Mouse (Mus musculus) adrenal gland, adult 8-10 months (tissue): ENCODE results near the gene Adgrl1. TPM values are rescaled to one million over a fixed set of nuclear protein-coding genes. Genes with fewer than 3 reads are reported as not detected.

Source experiments
- DNase-seq: peaks from one replicate; pipeline ENCODE4 v3.0.0; 2022
- total RNA-seq, 4 experiments: library from RNA; stranded (reverse); gene quantifications; 2 replicates each; pipeline ENCODE4 v1.2.4; 2022

The Adgrl1 gene
- total RNA-seq, 4 experiments from 2014 or later = 90.5 to 113 (median 105) TPM

DNA sequence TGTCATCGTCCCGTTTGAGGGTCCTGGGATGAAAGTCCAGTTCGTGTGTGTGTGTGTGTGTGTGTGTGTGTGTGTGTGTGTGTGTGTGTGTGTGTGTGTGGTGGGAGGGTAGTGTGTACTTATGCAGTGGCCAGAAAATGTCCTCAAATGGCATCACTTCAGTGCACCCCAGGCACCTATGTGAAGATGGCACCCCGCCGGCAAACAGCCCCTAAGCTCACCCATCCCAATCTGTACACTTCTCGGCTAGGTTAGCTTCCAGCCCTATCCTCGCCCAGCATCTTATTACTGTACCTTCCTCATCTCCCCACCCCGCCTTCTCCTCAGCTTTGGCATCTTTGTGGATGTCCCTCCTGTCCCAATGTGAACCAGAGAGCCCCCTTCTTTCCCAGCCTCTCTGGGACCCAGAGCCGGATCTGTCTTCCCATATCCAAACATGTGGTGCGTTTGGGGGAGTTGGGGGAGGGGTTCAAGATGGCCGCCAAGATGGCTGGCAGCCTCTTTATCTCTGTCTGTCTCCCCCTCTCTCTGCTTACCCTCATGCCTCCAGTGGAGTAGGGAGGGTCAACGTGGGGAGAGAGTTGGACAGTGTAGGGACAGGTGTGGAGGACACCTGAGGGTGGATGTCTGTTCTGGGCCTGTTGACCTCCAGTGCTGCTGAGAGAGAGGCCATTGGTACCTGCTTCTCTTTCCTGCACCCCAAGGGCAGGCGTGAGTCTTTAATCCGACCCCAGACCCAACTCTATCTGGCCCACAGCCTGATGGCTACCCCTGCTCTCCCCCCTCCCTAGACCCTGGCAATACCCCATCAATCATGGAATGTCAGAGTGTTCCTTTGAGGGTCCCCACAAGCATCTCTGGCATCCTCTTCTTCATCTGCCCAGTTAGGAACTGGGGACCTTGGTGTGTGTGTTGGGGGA is 1.9 kb downstream of the Adgrl1 start:
- no peak for DNase-seq

DNA sequence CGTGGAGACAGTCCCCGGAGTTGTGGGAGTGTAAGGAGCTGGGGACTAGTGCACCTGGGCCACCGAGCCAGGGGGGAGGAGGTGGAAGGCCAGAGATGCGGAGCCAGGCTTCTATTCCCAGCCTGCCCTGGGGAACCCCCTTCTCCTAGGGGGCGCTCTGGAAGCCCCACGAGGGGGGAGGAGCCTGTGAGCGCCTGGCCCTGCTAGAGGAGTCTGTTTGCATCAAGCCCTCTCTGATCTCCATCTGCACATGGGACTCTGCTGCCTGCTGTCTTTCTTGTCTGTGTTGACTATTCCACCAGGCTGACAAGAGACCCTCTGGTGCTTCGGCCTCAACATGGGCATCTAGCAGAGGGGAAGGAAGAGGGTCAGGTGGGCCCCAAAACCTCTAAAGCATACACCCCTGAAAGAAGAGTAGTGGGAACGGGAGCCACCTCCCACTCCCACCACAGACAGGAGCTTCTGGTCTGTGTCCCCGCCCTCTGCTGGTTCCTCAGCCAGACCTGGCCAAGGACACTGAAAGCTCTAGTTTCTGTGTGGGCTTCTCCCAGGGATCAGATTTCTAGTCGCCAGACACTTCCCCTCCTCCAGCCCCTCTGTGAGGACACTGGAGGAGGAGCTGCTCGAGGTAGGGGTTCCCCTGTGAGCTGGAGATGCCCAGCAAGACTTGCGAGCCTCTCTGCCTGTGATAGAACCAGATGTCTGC is 3.2 kb downstream of the Adgrl1 start:
- DNase-seq = no peak

DNA sequence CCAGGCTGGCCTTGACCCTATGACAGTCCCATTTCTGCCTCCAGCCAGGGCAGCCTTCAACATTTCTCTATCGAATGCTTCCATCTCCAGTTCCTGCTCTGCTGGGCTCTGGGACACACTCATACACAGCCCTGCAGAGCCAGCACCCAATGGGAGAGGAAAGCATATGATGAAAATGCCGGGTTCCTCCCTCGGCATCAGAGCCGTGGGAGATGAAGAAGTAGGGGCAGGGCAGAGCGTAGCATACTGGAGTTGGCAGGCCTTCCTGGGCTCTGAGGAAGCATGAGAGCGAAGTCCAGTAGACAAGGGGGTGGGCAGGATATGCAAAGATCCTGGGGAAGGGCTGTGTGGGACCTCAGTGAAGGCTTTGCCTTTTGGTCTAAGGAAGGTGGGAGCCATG is 8.7 kb downstream of the Adgrl1 start:
- no peak for DNase-seq

DNA sequence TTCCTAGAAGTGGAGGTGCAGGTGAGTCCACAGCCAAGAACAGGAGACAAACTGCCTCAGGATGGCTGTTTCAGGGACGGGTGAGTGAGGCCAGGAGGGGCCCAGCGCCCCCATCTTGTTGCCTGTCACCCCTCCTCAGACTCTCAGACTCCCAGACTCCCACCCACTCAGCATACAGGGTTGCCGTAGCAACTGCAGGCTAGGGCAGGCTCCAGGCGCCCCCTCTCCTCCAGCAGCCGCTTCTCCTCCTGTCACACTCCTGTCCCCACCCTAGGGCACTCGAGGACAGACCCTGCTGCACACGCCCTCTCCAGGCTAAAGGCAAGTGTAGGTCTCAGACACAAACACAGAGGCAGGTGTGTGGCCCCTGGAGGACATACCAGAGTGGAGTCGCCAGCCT is 9.4 kb downstream of the Adgrl1 start:
- DNase-seq = no peak

DNA sequence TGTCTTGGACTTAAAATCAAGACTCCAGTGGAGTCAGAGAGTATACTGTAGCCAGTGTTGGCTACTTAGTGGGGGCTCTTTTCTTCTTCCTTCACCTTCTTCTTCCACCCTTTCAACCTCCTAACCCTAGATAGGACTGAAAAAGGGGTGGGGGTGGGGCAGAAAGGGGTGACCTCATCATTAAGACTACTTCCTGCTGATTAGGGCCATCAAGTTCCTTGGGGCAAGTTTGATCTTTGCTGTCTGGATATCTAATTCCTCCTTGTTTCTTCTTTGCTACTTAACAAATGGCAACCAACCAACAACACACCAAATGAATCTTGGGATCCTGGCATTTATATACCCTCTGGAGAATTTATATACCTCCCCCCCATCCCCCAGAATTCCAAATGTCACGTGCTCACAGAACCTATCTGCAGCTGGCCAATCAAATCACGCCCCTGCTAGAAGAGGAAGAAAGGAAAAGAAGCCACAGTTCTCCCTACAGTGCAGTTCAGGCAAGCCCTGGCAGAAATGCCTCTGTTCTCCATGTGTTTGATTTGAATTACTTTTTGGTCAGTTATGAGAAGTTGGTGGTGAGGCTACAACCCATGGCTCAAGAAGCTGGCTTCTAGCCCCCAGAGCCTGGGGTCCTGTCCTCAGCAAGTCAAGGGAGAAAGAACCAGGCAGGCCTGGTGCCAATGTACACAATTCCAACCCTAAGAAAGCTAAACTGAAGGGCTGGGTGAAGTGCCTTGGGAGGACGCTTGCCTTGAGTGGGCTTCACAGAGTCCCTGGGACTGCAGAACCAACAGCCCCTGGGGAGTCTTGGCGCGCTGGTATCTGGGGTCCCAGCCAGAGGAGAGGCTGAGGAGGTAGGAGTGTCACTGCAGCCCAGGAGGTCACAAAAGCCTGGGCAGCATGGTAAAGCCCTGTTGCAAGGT is 12.2 kb downstream of the Adgrl1 start:
- no peak for DNase-seq

DNA sequence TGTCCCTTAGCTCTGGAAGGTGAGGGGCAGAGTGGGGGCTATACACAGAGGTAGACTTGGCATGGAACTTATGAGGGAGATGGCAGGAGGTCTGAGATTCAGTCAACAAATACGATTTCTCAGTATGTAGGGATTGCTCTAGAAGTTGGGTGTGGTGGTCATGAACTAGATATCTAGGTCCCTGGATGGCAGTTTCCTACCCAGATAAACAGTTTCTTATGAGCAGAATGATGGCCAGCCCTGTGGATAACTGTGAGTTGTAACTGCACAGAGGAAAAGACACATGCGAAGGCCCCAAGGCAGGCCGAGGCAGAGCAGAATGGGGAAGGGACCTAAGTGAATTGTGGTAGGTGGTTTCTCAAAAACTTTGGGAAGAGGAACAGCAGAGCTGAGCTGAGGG is 14.3 kb downstream of the Adgrl1 start:
- no peak for DNase-seq

DNA sequence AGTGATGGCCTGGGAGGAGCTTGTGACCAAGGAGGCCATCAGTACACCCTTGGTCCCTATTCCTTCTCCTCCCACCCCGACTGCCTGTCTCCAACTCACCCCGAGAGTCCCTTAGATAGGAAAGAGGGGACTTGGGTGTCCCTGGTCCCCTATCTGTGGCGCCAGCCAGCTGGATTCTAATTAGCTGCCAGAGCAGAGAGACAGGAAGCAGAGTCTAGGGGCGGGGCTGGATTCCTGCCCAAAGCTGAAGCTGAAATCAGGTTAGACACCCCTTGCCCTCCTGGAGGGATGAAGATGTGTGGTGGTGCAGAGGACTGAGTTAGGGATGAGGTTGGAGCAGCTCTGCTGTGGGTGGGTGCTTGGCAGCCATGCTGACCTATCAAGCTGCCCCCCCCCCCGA is 15.0 kb downstream of the Adgrl1 start:
- DNase-seq = no peak

DNA sequence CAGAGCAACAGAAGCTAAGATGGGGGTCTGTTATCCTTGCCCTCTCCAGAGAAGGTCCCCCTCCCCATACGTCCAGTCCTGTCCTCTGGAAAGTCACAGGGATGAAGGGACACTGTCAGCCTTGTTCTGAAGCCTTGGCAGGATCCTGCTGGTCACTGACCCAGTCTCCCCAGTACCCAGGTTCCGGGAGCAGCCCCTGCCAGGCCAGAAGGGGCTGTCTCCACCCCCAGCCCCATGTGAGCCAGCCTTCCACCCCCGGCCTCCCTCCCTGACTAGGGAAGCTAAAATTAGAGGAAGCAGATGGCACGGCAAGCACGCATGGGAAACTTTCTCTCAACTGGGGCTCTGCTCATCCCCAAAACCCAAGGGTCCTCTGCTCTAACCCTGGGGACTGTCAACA is 16.1 kb downstream of the Adgrl1 start:
- no peak for DNase-seq

DNA sequence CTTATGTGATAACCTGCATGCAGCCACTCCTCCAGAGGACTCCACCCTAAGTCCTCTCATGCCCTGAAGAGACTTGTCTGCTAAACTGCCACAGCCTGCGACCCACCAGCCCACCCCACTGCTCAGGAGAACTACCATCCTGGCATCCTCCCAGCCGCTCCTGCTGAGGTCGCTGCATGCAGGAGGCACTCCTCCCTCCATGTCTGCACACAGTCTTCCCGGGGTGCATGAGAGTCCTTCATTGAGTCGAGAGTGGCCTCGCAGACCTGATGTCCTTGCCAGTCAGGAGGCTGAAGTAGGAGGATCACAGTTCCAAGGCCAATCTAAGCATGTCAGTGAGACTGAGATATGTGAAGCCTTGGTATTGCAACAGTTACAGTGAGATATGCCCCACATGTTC is 17.7 kb downstream of the Adgrl1 start:
- peak; percentile 75 for DNase-seq

DNA sequence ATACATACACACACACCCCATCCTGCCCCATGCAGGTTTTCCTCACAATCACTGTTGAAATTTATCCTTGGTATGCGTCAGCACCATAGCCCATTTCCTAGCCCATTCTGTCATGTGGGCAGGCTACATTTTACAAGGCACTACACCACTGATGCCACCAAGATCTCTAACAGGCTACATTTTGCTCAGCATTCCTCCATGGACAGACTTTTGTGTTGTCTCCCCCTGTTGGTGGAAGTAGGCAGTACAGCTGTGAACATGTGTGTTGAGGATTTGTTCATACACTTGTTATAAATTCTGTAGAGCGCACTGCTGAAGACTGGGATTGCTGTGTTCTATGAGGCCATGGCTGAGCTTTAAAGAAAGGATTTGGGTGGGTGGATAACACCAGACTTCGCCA is 21.7 kb downstream of the Adgrl1 start:
- peak; percentile 63 for DNase-seq

DNA sequence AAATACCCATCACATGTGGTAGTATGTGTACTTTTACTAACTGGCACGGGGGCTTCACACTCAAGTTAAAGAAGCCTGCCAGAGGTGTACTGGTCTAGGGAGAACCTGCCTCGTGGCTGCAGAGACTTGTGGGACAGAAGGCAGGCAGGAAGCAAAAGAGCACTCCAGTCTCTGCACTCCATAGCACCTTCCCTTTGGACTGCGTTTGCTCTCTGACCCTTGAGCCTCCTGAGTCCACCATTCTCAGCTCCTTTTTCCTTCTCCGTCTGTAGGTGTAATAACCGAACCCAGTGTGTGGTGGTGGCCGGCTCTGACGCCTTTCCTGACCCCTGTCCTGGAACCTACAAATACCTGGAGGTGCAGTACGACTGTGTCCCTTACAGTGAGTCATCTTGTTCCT is 22.8 kb downstream of the Adgrl1 start:
- DNase-seq = no peak

DNA sequence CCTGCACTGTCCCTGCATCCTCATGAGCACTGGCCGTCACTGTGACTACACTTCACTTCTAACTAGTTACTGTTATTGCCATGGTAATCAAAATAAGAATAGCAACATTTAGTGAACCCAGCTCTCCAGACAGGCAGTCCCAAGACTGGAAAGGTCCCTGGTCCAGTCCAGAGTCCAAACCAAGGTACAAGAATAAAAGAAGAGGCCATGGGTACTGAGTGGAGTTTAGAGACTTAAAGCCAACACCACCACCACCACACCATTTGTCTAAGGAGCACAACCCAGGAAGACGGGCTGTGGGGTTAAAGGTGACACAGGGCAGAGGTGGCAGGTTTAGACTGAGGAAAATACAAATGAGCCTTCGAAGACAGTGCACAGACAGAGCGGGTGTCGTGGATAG is 24.7 kb downstream of the Adgrl1 start:
- DNase-seq = no peak

DNA sequence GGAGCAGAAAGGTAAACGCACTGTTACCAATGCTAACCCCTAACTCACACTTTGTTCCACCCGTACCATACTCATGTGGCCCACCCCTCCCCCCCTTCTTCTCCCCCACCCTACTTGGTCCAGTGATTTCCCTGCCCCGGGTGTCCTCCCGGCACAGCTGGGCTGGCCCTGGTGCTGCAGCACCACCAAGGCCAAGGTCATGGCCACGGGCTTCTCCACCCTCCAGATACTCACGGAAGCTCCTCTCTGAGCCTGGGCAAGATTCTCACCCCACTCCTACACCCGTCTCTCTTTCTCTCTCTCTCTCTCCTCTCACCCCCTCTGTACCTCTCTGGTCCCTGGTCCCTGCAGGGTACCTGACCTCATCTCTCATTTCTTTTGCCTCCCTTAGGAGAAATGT is 26.4 kb downstream of the Adgrl1 start:
- DNase-seq = peak; percentile 79

DNA sequence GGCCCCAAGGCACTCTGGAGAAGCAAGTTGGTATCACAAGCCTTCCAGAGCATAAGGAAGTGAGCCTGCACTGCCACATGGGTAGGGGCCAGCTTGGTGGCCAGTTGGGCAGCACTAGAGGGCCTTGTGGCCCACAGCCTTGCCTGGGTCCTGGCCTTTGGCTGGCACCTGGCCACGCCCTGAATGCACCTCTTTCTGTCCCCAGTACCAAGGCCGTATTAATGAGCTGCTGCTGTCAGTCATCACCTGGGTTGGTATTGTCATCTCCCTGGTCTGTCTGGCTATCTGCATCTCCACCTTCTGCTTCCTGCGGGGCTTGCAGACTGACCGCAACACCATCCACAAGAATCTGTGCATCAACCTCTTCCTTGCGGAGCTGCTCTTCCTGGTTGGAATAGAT is 34.3 kb downstream of the Adgrl1 start:
- no peak for DNase-seq

DNA sequence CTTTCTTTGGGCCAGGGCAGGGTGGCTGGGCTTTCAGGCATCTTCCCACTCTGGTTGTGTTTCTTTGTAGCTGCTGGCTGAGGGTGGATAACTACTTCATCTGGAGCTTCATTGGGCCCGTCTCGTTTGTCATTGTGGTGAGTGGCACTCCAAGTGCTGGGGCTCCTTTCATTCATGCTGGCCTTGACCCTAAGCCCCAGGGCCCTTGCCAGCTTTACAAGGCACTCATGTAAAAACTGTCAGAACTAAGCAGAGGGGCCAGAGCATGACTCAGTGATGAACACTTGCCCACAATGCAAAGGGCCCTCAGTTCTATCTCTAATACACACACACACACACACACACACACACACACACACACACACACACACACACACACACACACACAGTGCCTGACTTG is 35.1 kb downstream of the Adgrl1 start:
- DNase-seq = no peak

DNA sequence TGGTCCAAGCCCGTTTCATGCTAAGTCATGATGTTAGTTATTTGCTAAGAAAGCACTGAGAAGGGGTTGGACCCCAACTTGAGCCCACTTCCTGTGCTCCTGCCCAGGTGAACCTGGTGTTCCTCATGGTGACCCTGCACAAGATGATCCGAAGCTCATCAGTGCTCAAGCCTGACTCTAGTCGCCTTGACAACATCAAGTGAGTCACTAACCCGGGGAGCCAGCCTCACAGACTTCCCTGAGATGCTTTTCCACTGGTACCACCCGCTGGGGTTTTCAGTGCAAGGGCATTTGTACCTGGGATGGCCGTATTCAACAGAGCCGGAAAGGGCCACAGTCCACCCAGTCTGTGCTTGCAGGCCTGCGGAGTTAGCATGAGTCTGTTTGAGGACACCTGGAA is 35.5 kb downstream of the Adgrl1 start:
- no peak for DNase-seq

DNA sequence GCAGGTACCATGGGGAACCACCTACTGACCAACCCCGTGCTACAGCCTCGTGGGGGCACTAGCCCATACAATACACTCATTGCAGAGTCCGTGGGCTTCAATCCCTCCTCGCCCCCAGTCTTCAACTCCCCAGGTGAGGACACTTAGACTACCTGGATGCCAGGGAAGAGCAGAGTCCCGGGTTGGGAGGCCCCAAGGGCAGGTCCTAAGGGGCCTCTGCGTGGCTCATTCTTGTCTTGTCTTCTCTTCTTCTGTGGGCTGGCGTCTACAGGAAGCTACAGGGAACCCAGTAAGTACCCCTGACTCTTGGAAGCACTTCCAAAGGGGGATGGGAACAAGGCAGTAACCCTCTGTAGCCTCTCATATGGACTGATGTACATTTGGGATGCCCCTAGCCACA is 37.7 kb downstream of the Adgrl1 start:
- no peak for DNase-seq

DNA sequence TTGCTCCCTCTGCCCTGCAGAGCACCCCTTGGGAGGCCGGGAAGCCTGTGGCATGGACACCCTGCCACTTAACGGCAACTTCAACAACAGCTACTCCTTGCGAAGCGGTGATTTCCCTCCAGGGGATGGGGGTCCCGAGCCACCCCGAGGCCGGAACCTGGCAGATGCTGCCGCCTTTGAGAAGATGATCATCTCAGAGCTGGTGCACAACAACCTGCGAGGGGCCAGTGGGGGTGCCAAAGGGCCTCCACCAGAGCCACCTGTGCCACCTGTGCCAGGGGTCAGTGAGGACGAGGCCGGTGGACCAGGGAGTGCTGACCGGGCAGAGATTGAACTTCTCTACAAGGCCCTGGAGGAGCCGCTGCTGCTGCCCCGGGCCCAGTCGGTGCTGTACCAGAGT is 38.4 kb downstream of the Adgrl1 start:
- no peak for DNase-seq

DNA sequence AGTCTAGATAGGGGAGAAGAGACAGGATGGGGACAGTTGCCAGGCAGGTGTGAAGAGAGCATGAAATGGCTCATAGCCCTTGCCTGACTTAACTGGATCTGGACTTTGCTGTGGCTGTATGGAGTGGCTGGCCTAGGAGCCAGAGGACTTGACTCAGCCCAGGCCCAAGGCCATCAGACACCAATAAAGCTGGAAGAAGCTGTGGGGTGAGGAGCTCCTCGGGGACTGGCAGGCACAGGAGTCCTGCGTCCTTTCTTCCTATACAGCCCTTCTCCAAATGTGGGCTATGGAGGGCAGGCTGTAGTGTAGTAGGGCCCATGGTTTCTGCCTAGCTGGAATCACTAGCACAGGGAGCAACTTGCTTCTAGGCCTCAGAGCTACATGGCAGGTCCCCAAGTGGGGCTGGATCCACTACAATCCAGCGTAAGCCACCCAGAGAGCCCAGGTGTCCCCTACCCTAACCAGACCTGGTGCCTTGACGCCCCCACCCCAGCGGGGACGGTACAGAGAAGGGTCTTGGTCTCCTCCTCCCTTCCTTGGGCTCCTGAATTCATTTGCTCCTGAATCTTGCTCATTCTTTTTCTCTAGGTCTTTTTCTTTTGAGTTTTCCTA is 41.3 kb downstream of the Adgrl1 start:
- no peak for DNase-seq

DNA sequence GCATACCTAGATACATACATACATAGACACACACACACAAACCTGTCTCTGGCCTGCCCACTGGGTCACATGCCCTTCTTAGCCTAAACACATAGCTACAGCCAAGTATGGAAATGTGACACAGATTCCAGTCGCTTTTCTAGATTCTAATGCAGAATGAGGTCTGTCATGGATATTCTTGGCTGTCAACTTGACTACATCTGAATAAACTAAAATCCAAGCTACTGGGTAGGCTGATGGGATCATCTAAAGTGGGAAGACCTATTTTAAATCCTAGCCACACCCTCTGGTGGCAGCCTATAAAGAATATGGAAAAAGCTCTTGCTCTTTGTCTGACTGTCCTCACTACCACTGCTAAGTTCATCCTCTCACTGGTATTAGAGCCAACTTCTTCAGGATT is 42.5 kb downstream of the Adgrl1 start:
- DNase-seq = no peak

DNA sequence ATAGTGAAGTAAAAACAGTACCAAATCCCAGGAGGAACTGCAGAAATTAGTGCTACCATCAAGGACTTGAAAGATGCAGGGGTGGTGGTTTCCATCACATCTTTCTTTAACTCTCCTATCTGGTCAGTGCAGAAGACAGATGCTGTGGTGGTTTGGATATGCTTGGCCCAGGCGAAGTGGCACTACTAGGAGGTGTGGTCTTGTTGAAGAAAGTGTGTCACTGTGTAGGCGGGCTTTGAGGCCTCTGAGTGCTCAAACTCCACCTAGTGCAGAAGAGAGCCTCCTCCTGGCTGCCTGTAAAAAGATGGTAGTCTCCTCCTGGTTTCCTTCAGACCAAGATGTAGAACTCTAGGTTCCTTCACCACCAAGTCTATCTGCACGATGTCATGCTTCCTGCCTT is 45.6 kb downstream of the Adgrl1 start:
- DNase-seq = no peak

DNA sequence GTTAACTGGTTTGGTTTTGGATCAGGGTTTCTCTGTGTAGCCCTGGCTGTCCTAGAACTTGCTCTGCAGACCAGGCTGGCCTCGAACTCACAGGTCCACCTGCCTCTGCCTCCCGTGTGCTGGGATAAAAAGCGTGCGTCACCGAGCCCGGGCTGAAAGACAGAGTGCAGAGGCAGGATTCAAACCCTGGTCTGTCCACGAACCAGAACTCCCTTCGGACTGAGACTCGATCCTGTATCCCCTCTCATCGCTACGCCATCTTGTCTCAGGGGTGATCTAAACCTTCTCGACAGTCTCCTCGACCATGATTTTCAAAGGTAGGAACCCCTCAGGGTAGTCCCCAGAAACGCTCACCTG is 54.8 kb downstream of the Adgrl1 start:
- DNase-seq = no peak
